8 mouse cellular contexts compared by ENCODE assay signal in the genomic region with DNA sequence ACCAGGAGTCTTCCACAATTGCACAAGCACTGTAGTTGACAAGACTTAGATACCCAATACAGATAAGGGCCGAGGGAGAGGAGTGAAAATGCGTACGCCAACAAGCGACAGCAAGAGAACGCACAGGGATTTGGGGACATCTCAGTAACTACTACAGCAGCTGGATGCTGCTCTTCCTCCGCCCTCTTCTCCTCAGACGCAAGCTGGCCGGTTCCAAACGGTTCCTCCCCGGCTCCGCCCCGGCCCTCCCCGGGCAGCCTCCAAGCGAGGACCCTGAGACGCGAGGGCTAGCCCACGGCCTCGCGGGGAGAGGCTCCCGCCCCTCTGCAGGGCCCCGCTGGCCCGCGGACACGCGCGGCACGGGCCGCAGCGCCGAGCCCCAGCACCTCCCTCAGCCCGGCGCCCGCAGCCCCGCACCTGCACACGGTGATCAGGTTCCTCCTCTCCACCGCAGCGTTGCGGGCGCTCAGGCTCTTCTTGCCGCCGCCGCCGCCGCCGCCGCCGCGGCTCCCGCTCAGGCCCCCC. TPM values are rescaled to one million over a fixed set of nuclear protein-coding genes. Genes with fewer than 3 reads are reported as not detected.
DNase-seq lines count a peak whose midpoint lies in the region; ATAC-seq lines count a peak whose summit lies in the region.

No protein-coding gene starts in this region.

- H3K4me2 ChIP-seq in hindbrain, embryonic 13.5 days = peak overlapping the region; percentile 64
- H3K4me2 ChIP-seq in lung, embryonic 15.5 days = peak overlapping the region; percentile 100

- peak overlapping the region; percentile 94 for H3K9ac ChIP-seq in hindbrain, embryonic 13.5 days
- peak overlapping the region; percentile 62 for H3K9ac ChIP-seq in lung, embryonic 15.5 days

- no peaks in the 10 kb centered on the region for H3K36me3 ChIP-seq in hindbrain, embryonic 13.5 days
- no peaks in the 10 kb centered on the region for H3K36me3 ChIP-seq in lung, embryonic 15.5 days

- peak overlapping the region; percentile 93 for H3K4me3 ChIP-seq in hindbrain, embryonic 13.5 days
- H3K4me3 ChIP-seq in lung, embryonic 15.5 days = peak overlapping the region; percentile 83

- peak; percentile 77 for ATAC-seq in hindbrain, embryonic 13.5 days (ENCODE audit: low FRiP score)
- ATAC-seq in lung, embryonic 15.5 days (ENCODE audit: borderline replicate concordance, extremely low read depth, low FRiP score, low TSS enrichment) = peak; percentile 69
- peak; percentile 25; the same call in 1 of the 2 replicates for ATAC-seq in neutrophil, adult 5-6 weeks (ENCODE audit: extremely low read depth, insufficient number of reproducible peaks, low FRiP score, poor library complexity, severe bottlenecking)

- DNase-seq in R1 (ENCODE audit: low read depth, low spot score) = peak; percentile 70
- DNase-seq in cerebellum, adult 9-11 months = peak; percentile 74
- peak; percentile 52 to 63 for DNase-seq in frontal cortex, postnatal 10 days (ENCODE audit: low spot score in 2 of 2)
- peak; percentile 59 to 66 for DNase-seq in layer of hippocampus, postnatal 10 days (ENCODE audit: low spot score in 2 of 2)
- peak; percentile 62 for DNase-seq in thymus, postnatal 14 days

- H3K9me3 ChIP-seq in hindbrain, embryonic 13.5 days = no peaks in the 10 kb centered on the region
- H3K9me3 ChIP-seq in lung, embryonic 15.5 days = no peaks in the 10 kb centered on the region

- H3K27me3 ChIP-seq in hindbrain, embryonic 13.5 days = no peaks in the 10 kb centered on the region
- no peaks in the 10 kb centered on the region for H3K27me3 ChIP-seq in lung, embryonic 15.5 days

- peaks cover 5% of the 10 kb centered on the region; the same call in 1 of the 2 replicates for H3K4me1 ChIP-seq in hindbrain, embryonic 13.5 days (replicated peaks)
- peaks cover 3% of the 10 kb centered on the region; the same call in 1 of the 2 replicates for H3K4me1 ChIP-seq in lung, embryonic 15.5 days

- WGBS in hindbrain, embryonic 13.5 days = under 1% methylated on average over 45 of the region's 49 CpGs
- WGBS in lung, embryonic 15.5 days = 0% methylated on average over 46 of the region's 49 CpGs

- peak overlapping the region; percentile 96 for H3K27ac ChIP-seq in hindbrain, embryonic 13.5 days
- H3K27ac ChIP-seq in lung, embryonic 15.5 days = peak overlapping the region; percentile 27; the same call in 1 of the 2 replicates

RNA-seq across cellular contexts. Expression of gene Rundc3b, which starts 0.6 kb away (rescaled TPM):
- polyA plus RNA-seq in hindbrain, embryonic 13.5 days (2015; fragmentation: Nextera tagmentation; extraction: Ambion mirVana) = 34.4 and 35.9 TPM in 2 replicates
- 10 to 100 TPM; 39.8 to 43.0 TPM for total RNA-seq in layer of hippocampus, postnatal 10 days (2021)
- 2.4 and 2.7 TPM in 2 replicates for polyA plus RNA-seq in lung, embryonic 15.5 days (2015; fragmentation: Nextera tagmentation; extraction: Ambion mirVana)
- 0.93 and 0.98 TPM in 2 replicates for total RNA-seq in neutrophil, adult 5-6 weeks (2017)

RNA-seq across cellular contexts. Expression of gene Abcb1a, which starts 37.7 kb away (rescaled TPM):
- polyA plus RNA-seq in hindbrain, embryonic 13.5 days (2015; fragmentation: Nextera tagmentation; extraction: Ambion mirVana) = 1.4 and 1.5 TPM in 2 replicates
- 10 to 100 TPM; 12.0 to 12.4 TPM for total RNA-seq in layer of hippocampus, postnatal 10 days (2021)
- polyA plus RNA-seq in lung, embryonic 15.5 days (2015; fragmentation: Nextera tagmentation; extraction: Ambion mirVana) = 1.5 and 1.6 TPM in 2 replicates
- total RNA-seq in neutrophil, adult 5-6 weeks (2017) = 0.98 and 2.8 TPM in 2 replicates

Comparison
In these comparisons a context has a peak if more than half of its experiments do, and no peak if none do; other contexts are left out.
1. Peak in every context shown above with its lines: DNase-seq, ATAC-seq, H3K4me3 ChIP-seq and H3K27ac ChIP-seq.
2. ATAC-seq: peak in every context shown above with its lines; median percentile 77 in hindbrain, embryonic 13.5 days; 69 in lung, embryonic 15.5 days; 25 in neutrophil, adult 5-6 weeks.
3. RNA of gene Rundc3b, which starts 0.6 kb away (total RNA-seq): 39.8 to 43.0 TPM in layer of hippocampus, postnatal 10 days; 0.93 to 0.98 TPM in neutrophil, adult 5-6 weeks; every median in the first group is over 10 times any median in the second.